Mouse (Mus musculus) heart, embryonic 10.5 days (tissue): ENCODE measurements at regions not wholly inside any gene's neighbourhood (a gene's known extent, or its start where the extent isn't known, plus 50 kb on each side); places are given as distances from the start of the nearest gene placed in this dataset.

Experiments used
- DNase-seq: peaks from one replicate; pipeline ENCODE4 v3.0.0-alpha.2; 2017; ENCODE audit warnings: low spot score
- H3K27ac ChIP-seq: fragments of 300-500 bp; sonication (generic); 2 replicates; pipeline ENCODE4 v1.5.1; 2016; ENCODE audit warnings: mild to moderate bottlenecking
- H3K27me3 ChIP-seq: fragments of 300-500 bp; sonication (generic); 2 replicates; pipeline ENCODE4 v1.6.1; 2016; ENCODE audit warnings: mild to moderate bottlenecking; ENCODE audit not compliant: poor library complexity, insufficient read depth, severe bottlenecking
- H3K36me3 ChIP-seq: fragments of 300-500 bp; sonication (generic); 2 replicates; pipeline ENCODE4 v1.6.1; 2016; ENCODE audit warnings: mild to moderate bottlenecking, moderate library complexity
- H3K4me1 ChIP-seq: fragments of 300-500 bp; sonication (generic); 2 replicates; pipeline ENCODE4 v1.6.1; 2016; ENCODE audit warnings: mild to moderate bottlenecking
- H3K4me3 ChIP-seq: fragments of 300-500 bp; sonication (generic); 2 replicates; pipeline ENCODE4 v1.5.1; 2016; ENCODE audit warnings: mild to moderate bottlenecking, moderate library complexity
- H3K9me3 ChIP-seq: fragments of 300-500 bp; sonication (generic); 2 replicates; pipeline ENCODE4 v1.6.1; 2016; ENCODE audit warnings: mild to moderate bottlenecking, moderate library complexity
- WGBS: fragments of 180-500 bp; shearing (Covaris S2); methylation state at CpG from one replicate; pipeline ENCODE4 v1.1.7; 2016; 5-methylcytosine and 5-hydroxymethylcytosine counted together

- Histone ChIP-seq H3K27me3 (no peaks in the 10 kb centered on the region), H3K9me3 (no peaks in the 10 kb centered on the region), H3K36me3 (no peaks in the 10 kb centered on the region), H3K4me3 (no peak overlapping the region), H3K4me1 (no peaks in the 10 kb centered on the region), H3K27ac (no peak overlapping the region)
- peak; percentile 67 for DNase-seq
- 58% methylated on average over 29 of the region's 29 CpGs for WGBS
These were observed 96.7 kb upstream of the Psmd7 start for GRCm38 (mm10) chr8:107684721-107685691.

GRCm38 (mm10) chr8:107686936-107687335 lies 98.7 kb upstream of the Psmd7 start:
- Histone ChIP-seq H3K4me3 (no peak overlapping the region), H3K9me3 (no peaks in the 10 kb centered on the region), H3K36me3 (no peaks in the 10 kb centered on the region), H3K27ac (no peak overlapping the region), H3K27me3 (no peaks in the 10 kb centered on the region), H3K4me1 (no peaks in the 10 kb centered on the region)
- DNase-seq = peak; percentile 28
- WGBS = 58% methylated on average over 5 of the region's 5 CpGs

- peak; percentile 24 for DNase-seq
- no peaks in the 10 kb centered on the region for H3K4me1 ChIP-seq
- WGBS = 89% methylated on average over 9 of the region's 9 CpGs
These were observed 99.3 kb upstream of the Psmd7 start for GRCm38 (mm10) chr8:107687529-107687928.

GRCm38 (mm10) chr8:107689020-107689419 lies 100.8 kb upstream of the Psmd7 start:
- Histone ChIP-seq H3K4me1 (no peaks in the 10 kb centered on the region), H3K4me3 (no peak overlapping the region), H3K27me3 (no peaks in the 10 kb centered on the region), H3K9me3 (no peaks in the 10 kb centered on the region), H3K27ac (no peak overlapping the region), H3K36me3 (no peaks in the 10 kb centered on the region)
- no peak for DNase-seq
- WGBS = 90% methylated on average over 10 of the region's 10 CpGs

More at GRCm38 (mm10) chr8:107687529-107687928, 99.3 kb upstream of the Psmd7 start:
- no peak overlapping the region for H3K27ac ChIP-seq
- no peaks in the 10 kb centered on the region for H3K27me3 ChIP-seq
- no peaks in the 10 kb centered on the region for H3K36me3 ChIP-seq
- no peaks in the 10 kb centered on the region for H3K9me3 ChIP-seq
- no peak overlapping the region for H3K4me3 ChIP-seq

GRCm38 (mm10) chr8:107691251-107691650 lies 103.0 kb upstream of the Psmd7 start:
- peak; percentile 50 for DNase-seq
- 86% methylated on average over 4 of the region's 4 CpGs for WGBS
- no peaks in the 10 kb centered on the region for H3K27me3 ChIP-seq
- H3K4me3 ChIP-seq = no peak overlapping the region
- no peaks in the 10 kb centered on the region for H3K4me1 ChIP-seq
- no peaks in the 10 kb centered on the region for H3K36me3 ChIP-seq
- H3K27ac ChIP-seq = no peak overlapping the region
- H3K9me3 ChIP-seq = no peaks in the 10 kb centered on the region

- peak; percentile 19 for DNase-seq
- H3K4me3 ChIP-seq = no peak overlapping the region
- no peaks in the 10 kb centered on the region for H3K4me1 ChIP-seq
- no peaks in the 10 kb centered on the region for H3K9me3 ChIP-seq
- H3K27me3 ChIP-seq = no peaks in the 10 kb centered on the region
- no peak overlapping the region for H3K27ac ChIP-seq
- WGBS = 82% methylated on average over 20 of the region's 20 CpGs
- H3K36me3 ChIP-seq = no peaks in the 10 kb centered on the region
These were observed 108.4 kb upstream of the Psmd7 start for GRCm38 (mm10) chr8:107696384-107697346.

GRCm38 (mm10) chr8:107699307-107699706 lies 111.0 kb upstream of the Psmd7 start:
- H3K4me3 ChIP-seq = no peak overlapping the region
- H3K4me1 ChIP-seq = no peaks in the 10 kb centered on the region
- H3K36me3 ChIP-seq = no peaks in the 10 kb centered on the region
- H3K27ac ChIP-seq = no peak overlapping the region
- H3K9me3 ChIP-seq = no peaks in the 10 kb centered on the region
- 37% methylated on average over 7 of the region's 7 CpGs for WGBS
- no peaks in the 10 kb centered on the region for H3K27me3 ChIP-seq
- peak; percentile 50 for DNase-seq

GRCm38 (mm10) chr8:107699759-107700158 lies 111.5 kb upstream of the Psmd7 start:
- no peak for DNase-seq
- Histone ChIP-seq H3K9me3 (no peaks in the 10 kb centered on the region), H3K27ac (no peak overlapping the region), H3K36me3 (no peaks in the 10 kb centered on the region), H3K4me1 (no peaks in the 10 kb centered on the region), H3K27me3 (no peaks in the 10 kb centered on the region), H3K4me3 (no peak overlapping the region)
- WGBS = 79% methylated on average over 3 of the region's 3 CpGs

- 83% methylated on average over 10 of the region's 10 CpGs for WGBS
- DNase-seq = peak; percentile 63
These were observed 127.6 kb upstream of the Psmd7 start for GRCm38 (mm10) chr8:107715901-107716300.

GRCm38 (mm10) chr8:107717856-107718255 lies 129.6 kb upstream of the Psmd7 start:
- no peak for DNase-seq
- WGBS = 83% methylated on average over 13 of the region's 13 CpGs
- H3K27ac ChIP-seq = no peak overlapping the region
- H3K4me1 ChIP-seq = no peaks in the 10 kb centered on the region
- no peak overlapping the region for H3K4me3 ChIP-seq
- H3K27me3 ChIP-seq = no peaks in the 10 kb centered on the region
- H3K36me3 ChIP-seq = no peaks in the 10 kb centered on the region
- H3K9me3 ChIP-seq = no peaks in the 10 kb centered on the region

More at GRCm38 (mm10) chr8:107715901-107716300, 127.6 kb upstream of the Psmd7 start:
- Histone ChIP-seq H3K27me3 (no peaks in the 10 kb centered on the region), H3K36me3 (no peaks in the 10 kb centered on the region), H3K4me1 (no peaks in the 10 kb centered on the region), H3K9me3 (no peaks in the 10 kb centered on the region), H3K4me3 (no peak overlapping the region), H3K27ac (no peak overlapping the region)

GRCm38 (mm10) chr8:107719656-107720055 lies 131.4 kb upstream of the Psmd7 start:
- Histone ChIP-seq H3K27ac (no peak overlapping the region), H3K9me3 (no peaks in the 10 kb centered on the region), H3K4me3 (no peak overlapping the region), H3K4me1 (no peaks in the 10 kb centered on the region), H3K27me3 (no peaks in the 10 kb centered on the region), H3K36me3 (no peaks in the 10 kb centered on the region)
- 54% methylated on average over 3 of the region's 3 CpGs for WGBS
- peak; percentile 17 for DNase-seq

- Histone ChIP-seq H3K4me3 (no peak overlapping the region), H3K9me3 (no peaks in the 10 kb centered on the region), H3K36me3 (no peaks in the 10 kb centered on the region), H3K4me1 (no peaks in the 10 kb centered on the region), H3K27ac (no peak overlapping the region), H3K27me3 (no peaks in the 10 kb centered on the region)
- WGBS = 90% methylated on average over 1 of the region's 1 CpGs
- no peak for DNase-seq
These were observed 138.5 kb upstream of the Psmd7 start for GRCm38 (mm10) chr8:107726716-107727115.

GRCm38 (mm10) chr8:107727276-107727675 lies 139.0 kb upstream of the Psmd7 start:
- WGBS = 89% methylated on average over 6 of the region's 6 CpGs

More at GRCm38 (mm10) chr8:107727276-107727675, 139.0 kb upstream of the Psmd7 start:
- Histone ChIP-seq H3K27me3 (no peaks in the 10 kb centered on the region), H3K4me3 (no peak overlapping the region), H3K36me3 (no peaks in the 10 kb centered on the region), H3K9me3 (no peaks in the 10 kb centered on the region), H3K4me1 (no peaks in the 10 kb centered on the region), H3K27ac (no peak overlapping the region)
- DNase-seq = no peak
